Mouse (Mus musculus) liver, embryonic 14.5 days (tissue): ENCODE data around the gene Nrap.

Experiments used
- CTCF ChIP-seq: IDR thresholded peaks from 2 replicates; pipeline ENCODE4 v1.5.1; 2016; ENCODE audit warnings: antibody characterized with exemption, low read depth, control low read depth
- EP300 ChIP-seq: IDR thresholded peaks from 2 replicates; pipeline ENCODE4 v1.6.1; 2016; ENCODE audit warnings: antibody characterized with exemption, low read depth

GRCm38 (mm10) chr19:56343869-56344563 lies 45.8 kb downstream of the Nrap start:
- TF ChIP-seq CTCF (no peak), EP300 (no peak)
